Mouse (Mus musculus) gastrocnemius, postnatal 4 days (tissue): ENCODE results near the gene Rlf. TPM values are rescaled to one million over a fixed set of nuclear protein-coding genes. Genes with fewer than 3 reads are reported as not detected.
"Not testable (repeated sequence)": the region's sequence is repeated elsewhere in the genome, so short reads cannot be mapped to it uniquely, and the experiment has no call there.

Experiments
- DNase-seq, 2 experiments: peaks; one replicate each; pipeline ENCODE4 v3.0.0; 2021 to 2022; ENCODE audit warnings: low spot score in 2 of 2, mixed read lengths in 2 of 2
- total RNA-seq, 2 experiments: library from RNA; stranded (reverse); gene quantifications; 2 replicates each; pipeline ENCODE4 v1.2.3; 2021

Gene Rlf
- total RNA-seq, 2 experiments from 2014 or later: 18.2 to 21.3 TPM

DNA sequence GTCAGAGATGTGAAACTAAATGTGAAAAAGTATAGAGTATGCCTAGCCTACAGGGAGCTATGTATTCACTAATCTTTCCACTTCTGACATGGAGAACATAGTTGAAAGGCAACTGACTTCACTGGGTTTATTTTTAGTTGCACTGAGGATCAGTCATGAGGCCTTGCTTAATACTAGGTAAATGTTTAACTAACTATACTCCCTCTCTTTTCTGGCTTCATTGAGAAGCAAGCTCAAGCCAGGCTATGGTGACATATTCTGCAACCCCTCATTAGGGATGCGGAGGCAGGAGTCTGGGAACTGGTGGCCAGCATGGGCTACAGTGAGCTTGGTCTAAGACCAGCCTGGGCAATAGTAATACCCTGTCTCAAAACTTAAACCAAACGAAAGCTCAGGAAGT, 47.2 kb downstream of the Rlf start:
- DNase-seq: no peak

DNA sequence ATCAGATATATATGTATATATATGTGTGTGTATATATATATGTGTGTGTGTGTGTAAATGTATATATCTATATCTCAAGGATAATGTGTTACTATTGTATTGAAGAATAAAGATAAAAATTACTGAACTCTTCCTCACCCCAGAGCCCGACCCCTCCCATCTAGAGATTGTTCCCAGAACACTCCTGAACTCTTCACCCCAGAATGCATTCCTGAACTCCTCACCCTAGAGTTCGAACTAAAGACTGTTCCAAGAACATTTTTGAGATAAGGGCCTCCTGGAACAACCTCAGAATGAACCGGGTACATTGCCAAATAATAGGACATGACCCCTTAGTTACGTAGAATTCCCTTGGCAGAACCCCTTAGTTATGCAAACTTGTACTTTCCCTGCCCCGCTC, 48.2 kb downstream of the Rlf start:
- not testable (repeated sequence) for DNase-seq

DNA sequence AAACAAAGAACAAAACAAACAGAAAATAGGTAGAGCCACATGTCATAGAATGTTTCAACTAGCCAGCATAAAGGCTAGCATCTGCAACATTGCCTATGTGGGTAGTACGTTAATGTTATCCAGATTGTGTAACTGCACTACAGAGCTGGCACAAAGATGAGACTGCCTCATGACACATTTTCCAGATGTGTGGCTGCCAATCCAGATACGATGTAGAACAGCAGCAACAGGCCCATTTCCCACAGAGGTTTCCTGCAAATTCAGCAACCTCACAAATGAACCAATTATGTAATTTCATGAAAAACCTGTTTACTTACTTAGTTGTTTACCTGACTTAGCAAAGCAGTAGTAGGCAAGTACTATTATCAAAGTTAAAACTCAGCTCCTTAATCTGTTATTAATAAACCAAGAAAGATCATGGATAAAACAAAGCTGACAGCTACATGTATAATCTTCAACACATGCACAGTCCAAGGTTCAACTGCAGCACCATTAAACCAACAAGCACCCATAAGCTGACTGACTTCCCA, 51.3 kb downstream of the Rlf start:
- DNase-seq: no peak

DNA sequence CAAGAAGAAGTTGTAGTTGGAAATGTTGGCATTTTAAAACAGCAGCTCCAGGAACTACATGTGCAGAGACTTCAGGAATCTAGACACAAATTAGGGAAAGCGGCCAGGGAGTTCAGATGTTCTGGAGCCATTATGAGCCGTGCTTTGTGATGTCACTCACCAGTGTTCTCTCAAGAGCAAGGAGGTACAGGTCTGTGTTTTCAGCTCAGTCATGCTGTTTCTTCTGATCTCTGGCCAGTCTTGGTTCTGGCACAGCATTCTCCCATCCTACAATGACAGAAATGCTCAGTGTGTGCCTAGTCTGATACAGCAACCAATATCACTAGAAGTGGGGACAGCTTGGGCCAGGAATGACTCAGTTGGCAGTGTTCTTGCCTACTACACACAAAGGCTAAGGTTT, 105.8 kb downstream of the Rlf start, which contains the start of gene Tmco2:
Gene Tmco2, minus strand, starts transcription at position 101 of the 400 bp plus-strand sequence.
- no peak for DNase-seq

DNA sequence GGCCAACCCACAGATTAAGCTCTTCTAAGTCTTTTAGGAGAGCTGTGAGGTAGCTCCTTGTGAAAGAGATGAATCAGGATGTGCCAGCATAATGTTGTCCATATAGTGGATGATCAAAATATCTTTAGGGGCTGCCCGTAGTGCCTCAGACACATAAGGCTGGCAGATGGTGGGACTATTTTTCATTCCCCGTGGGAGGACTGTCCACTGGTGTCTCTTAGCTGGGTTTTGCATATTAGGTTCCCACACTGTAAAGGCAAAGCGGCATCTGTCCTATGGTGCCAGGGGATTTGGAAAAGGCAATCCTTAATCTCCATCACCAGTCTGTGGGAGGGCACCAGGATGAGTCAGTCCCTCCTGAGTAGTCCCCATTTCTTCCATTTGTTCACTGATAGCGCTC, 111.6 kb downstream of the Rlf start:
- DNase-seq: no peak

DNA sequence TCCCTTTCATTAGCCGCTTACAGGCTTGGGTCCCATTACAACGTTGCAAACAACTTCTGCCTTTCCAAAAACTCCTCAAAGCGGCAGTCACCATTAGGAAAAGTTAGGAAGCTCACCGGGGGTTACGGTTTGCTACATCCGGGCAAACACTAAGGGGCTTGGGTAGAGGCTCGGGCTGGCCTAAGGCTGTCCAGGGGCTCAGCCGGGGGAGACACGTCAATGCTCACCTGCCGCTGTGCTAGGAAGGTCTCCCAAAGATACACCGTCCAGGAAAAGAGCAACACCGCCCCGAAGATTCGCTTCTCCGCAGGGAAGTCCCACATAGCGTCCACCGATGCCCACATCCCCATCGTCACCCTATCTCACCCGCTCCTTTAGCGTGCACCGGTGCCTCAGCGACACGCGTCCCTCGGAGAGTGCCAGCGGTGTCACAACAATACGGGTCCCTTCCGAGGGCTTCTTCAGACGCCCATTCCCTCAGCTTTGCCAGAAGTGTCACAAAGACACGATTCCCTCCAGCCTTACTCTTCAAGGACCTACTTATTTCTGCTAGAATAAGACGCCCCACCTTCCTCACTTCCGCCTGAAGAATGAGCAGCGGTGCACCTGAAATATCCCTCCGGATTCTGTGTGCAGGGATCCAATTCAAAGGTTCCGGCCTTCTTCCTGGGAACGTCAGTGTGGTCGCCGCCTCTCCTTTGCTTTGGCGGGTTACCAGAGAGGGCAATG, 117.1 kb downstream of the Rlf start, which contains the start of gene Zmpste24:
Gene Zmpste24, minus strand, starts transcription at position 592 of the 729 bp plus-strand sequence.
- DNase-seq: peak; percentile 55 to 83

Other genes with a start within 250 kb of the Rlf start
- gene Smap2, start 197.8 kb downstream of the Rlf start, total RNA-seq: 10 to 100 TPM; 22.1 to 25.7 TPM
- 1 to 10 TPM; 2.2 to 3.8 TPM for gene Col9a2, start 175.7 kb downstream of the Rlf start, total RNA-seq
- gene Zmpste24, start 116.8 kb downstream of the Rlf start, total RNA-seq: 10 to 100 TPM; 23.0 to 24.0 TPM
- gene Tmco2, start 105.9 kb downstream of the Rlf start, total RNA-seq: not detected
- gene Gm12888, start 109.8 kb upstream of the Rlf start, total RNA-seq: not detected
- not detected for gene Gm12886, start 208.0 kb upstream of the Rlf start, total RNA-seq